Mouse (Mus musculus) embryo, embryonic 11 days (tissue): Measurements from ENCODE around the gene Dnaja3.

Experiments used
- DNase-seq: peaks from one replicate; pipeline ENCODE4 v3.0.0-alpha.2; 2015

Dnaja3 gene

DNA sequence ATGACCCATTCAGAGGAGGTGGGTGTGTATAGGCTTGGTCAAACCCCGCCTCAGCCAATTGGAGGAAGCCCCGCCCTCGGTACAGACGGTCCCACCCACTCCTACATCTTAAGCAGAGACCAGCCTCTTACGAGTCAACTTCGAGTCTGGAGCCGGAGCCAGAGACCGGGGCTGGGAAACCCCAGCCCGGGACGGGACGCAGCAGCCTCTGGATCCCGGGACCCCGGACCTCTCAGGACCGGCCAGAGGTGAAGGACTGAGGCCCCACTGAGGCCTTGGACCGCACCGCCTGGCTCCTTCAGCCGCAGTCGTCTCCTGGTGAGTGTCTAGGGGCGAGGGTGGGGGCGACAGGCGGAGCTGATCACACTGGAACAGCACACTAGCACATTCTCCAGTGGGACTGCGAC, at the start of gene Dnaja3, which contains the start of gene Vasn:
TSS of gene Dnaja3 (plus strand) at position 159 of the 407 bp plus-strand sequence.
TSS of gene Vasn (plus strand) at position 111 of the 407 bp plus-strand sequence.
- peak; percentile 94 for DNase-seq

GRCm38 (mm10) chr16:4590236-4590635, 49.6 kb upstream of the Dnaja3 start:
- no peak for DNase-seq

GRCm38 (mm10) chr16:4592909-4593875, 46.6 kb upstream of the Dnaja3 start:
- peak; percentile 84 for DNase-seq

DNA sequence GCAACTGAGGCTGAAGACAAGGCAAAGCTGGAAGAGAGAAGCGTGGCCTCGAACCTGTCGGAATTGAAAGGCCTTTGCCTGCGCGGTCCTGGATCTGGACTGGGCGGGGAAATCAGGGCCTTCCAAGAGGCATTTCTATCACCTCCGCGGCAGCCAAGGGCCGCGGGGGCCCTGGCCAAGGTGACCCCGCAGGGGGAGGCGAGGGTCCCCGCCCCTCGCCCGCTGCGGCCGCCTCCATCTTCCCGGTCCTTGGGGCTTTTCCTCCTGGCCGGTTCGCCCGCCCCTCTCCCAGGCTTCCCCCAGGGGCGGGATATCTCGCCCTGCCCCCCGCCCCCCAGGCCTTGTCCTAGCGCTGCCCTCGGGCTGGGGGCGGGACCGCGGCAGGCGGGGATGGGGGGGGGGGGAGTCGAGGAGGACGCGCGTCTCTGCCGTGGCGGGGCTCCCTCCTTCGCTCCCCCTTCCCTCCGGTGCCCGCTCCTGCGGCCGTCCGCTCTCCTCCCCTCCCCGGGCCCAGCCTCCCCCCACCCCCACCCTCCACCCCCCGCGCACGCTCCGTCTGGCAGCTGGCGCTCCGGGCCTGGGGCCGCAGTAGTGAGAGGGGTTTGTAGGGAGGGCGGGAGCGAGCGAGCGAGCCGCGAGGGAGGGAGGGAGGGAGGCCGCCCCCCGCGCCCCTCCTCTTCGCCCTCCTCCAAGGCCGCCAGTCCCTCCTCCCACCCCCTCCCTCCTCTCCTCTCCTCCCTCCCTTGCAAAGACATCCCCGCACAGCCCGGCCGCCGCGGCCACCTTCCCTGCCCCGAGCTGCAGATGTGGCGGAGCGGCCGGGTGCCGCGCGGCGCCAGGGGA, 45.6 kb upstream of the Dnaja3 start, which contains the start of gene Glis2:
TSS of gene Glis2 (plus strand) at position 743 of the 843 bp plus-strand sequence.
- peak; percentile 96 for DNase-seq

- DNase-seq, result peak; percentile 77
Observed at GRCm38 (mm10) chr16:4594814-4595526, 44.8 kb upstream of the Dnaja3 start.

DNA sequence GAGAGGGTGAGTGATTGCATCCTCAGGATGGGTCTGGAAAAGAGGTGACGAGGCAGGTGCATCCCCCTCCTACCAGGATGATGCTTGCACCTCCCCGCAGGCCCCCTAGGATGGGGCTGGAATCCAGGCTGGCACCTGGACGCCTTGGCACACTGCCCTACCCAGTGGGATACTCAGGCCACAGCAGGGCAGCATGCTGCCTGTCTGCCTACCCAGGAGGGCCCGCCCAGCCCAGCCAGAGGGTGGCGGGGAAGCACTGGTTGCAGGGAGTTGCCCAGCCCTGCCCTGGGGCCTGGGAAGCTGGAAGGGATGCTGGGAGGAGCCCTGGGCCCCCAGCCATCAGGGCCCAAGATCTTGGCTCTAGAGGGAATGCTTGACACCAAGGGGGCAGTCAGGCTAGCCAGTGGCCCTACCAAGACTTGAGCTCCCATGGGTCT, 44.2 kb upstream of the Dnaja3 start:
- DNase-seq, result no peak

DNA sequence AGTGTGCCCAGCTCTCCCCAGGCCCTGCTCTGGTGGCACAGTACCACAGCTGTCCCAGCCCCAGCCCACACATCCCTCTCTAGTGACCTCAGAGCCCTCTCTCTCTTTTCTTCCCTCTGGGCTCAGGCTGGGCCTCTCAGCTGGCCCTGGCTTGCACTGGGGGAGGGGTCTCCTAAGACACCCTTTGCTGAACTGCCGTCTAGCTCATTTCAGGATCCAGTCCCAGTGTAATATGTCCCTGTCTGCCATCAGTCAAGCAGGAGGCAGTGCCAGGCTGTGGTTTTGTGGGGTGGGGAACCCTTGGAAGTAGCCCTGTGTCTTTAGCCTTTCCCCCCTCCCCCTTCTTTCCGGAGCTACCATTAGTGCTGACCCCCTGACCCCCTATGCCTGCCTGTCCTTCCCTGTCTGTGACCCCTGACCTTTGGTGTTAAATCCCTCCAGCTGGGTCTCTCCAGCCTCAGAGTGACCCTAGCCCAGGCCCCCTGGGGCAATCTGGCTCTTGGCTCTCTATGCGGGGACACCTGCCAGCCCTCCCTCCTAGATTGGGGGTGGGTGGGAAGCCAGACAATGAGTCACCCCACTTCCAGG, 43.6 kb upstream of the Dnaja3 start:
- DNase-seq, result peak; percentile 76

DNA sequence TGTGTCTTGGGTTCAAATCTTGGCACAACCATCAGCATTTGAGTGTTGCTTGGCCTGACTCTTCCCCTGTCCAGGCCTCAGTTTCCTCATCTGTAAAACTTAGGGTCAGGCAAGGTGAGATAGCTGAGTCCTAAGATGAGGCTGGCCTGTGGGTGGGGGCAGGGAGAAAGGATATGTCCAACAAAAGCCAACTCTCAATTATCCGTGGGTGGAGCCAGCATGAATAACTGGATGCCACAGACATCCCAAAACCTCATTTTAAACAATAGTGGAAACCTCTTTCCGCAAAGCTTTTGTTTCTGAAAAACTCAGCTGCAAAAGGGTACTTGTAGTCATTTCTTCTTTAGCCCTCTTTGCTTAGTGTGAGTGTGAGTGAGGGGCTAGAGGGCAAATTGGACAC, 43.0 kb upstream of the Dnaja3 start:
- DNase-seq, result no peak

- no peak for DNase-seq
Observed at GRCm38 (mm10) chr16:4597296-4597695, 42.5 kb upstream of the Dnaja3 start.

DNA sequence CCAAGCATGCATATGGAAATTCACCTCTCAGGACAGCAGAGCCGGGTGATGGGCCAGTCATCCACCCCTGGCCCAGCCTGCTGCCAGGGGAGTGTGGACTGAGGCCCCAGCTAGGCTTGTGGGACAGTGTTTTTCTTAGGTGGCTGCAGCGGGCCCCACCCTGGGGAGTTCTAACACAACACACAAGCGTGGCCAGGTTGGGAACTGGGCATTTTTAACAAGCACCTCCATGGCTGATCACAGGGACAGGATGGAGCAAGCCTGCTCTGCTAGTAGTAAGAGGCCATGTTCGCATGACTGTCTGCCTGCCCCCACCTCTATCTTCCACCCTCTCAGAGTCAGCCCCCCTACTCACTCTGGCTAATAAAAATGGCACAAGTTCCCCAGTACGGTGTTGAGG, 41.7 kb upstream of the Dnaja3 start:
- no peak for DNase-seq

GRCm38 (mm10) chr16:4598891-4599543, 40.8 kb upstream of the Dnaja3 start:
- peak; percentile 64 for DNase-seq

DNA sequence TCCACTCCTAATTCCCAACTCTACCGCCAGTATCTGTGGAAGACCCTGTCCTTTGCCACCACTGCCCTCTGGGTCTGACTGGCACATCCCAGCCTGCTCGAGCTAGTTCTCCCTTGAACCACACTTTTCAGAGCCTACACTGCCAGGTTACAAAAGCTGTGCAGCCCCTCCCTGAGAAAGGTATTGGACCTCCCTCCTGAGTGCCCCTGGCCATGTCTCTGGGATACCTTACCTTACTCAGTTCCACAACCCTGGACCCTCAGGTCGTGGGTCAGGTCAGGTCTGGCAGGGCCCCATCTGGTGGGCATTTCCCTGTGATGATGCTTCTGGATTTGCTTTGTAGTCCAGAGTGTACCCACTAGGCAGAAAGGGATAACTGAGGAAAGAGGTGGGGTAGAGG, 40.2 kb upstream of the Dnaja3 start:
- no peak for DNase-seq

GRCm38 (mm10) chr16:4600701-4601310, 39.0 kb upstream of the Dnaja3 start:
- no peak for DNase-seq

DNA sequence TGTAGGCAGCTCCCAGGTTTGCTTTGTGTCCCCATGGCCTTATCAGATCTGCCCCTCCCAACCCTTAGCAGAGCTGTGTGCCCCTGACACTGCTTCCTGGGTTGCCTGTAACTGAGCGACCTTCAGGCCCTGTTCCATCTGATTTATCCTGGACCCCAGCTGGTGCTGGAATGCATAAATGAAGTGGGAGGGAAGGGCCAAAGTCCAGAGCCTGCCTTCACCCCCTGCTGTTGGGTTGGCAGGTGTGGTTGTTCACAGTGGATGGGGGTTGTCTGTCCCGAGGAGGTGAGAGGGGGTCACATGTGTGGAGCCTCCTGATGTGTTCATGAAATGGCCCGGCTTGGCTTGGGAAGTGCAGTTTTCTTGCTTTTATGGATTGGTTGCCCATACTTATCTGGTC, 37.6 kb upstream of the Dnaja3 start:
- DNase-seq, result no peak

GRCm38 (mm10) chr16:4602766-4603452, 36.9 kb upstream of the Dnaja3 start:
- peak; percentile 58 for DNase-seq

GRCm38 (mm10) chr16:4603453-4603837, 36.3 kb upstream of the Dnaja3 start:
- no peak for DNase-seq

DNA sequence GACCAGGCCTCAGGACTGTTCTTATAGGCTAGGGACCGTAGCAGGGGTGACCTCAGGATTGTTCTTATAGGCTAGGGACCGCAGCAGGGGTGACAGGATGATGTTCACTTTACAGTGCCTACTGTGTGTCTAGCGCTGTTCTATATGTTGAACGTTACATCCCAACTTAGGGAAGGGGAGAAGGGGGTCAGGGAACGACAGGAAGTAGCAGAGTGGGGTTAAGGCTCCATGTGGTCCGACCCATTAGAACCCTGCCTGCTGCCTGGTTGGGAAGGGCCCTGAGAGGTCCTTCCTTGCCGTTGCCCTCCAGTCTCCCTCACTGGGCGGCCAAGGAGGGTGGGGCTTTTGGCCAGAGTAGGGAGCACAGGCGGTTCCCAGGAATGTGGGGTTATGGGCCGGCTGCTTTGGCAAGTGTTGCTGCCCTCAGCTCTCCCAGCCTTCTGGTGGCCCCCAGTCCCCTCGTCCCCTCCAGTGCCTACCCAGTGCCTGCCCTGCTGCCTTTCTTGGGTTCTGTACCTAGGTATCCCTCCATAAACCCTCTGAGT, 35.4 kb upstream of the Dnaja3 start:
- no peak for DNase-seq

- DNase-seq, result peak; percentile 51
Observed at GRCm38 (mm10) chr16:4605514-4606131, 34.2 kb upstream of the Dnaja3 start.

DNA sequence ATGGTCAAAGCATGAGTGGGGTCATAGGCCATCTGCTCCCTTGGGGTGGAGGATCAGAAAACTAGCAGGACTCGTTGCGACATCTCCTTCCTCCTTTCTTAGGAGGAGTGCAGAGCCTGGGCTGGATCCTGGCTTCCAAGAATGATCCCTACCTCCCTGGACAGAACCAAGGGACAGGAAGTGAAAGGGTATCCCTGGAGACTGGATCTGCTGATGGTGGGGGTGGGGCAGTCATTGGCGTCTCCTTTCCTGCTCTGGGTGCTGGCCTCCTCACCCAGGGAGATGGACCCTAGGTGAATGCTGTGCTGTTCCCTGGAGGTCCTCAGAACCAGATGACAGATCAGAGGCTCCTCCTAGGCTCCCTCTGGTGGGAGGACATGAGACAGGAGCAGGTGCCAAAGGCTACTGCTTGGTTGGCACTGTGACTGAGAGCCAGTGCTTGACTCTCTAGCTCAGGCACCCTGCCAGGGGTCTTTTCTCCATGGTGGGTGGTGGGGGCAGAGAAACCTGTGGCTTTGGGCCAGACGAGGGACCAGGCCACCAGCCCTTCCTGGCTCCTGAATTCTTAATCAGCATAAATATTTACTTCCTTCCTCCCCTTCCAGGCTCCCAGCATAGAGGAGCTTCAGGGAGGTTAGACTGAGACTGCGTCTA, 33.2 kb upstream of the Dnaja3 start:
- DNase-seq, result peak; percentile 48
